Mouse (Mus musculus) cortical plate, adult 2 months (tissue): ENCODE measurements around the gene Fam214b. TPM values are rescaled to one million over a fixed set of nuclear protein-coding genes. Genes with fewer than 3 reads are reported as not detected.
A peak's percentile ranks its signal among the peaks of the same experiment; 100 is the strongest.

Experiments
- H3K27ac ChIP-seq: fragments of 200-500 bp; 2 replicates; pipeline ENCODE4 v1.5.1; 2012; ENCODE audit warnings: low read length, control low read depth, inconsistent platforms; ENCODE audit not compliant: insufficient read depth
- H3K4me1 ChIP-seq: fragments of 200-500 bp; 2 replicates; pipeline ENCODE4 v1.6.1; 2011; ENCODE audit warnings: low read length; ENCODE audit not compliant: control insufficient read depth, insufficient read depth
- H3K4me3 ChIP-seq: fragments of 200-500 bp; 2 replicates; pipeline ENCODE4 v1.5.1; 2011; ENCODE audit warnings: mild to moderate bottlenecking, low read length, control low read depth; ENCODE audit not compliant: insufficient read depth
- CTCF ChIP-seq: fragments of 200-500 bp; IDR thresholded peaks from 2 replicates; pipeline ENCODE4 v1.5.1; 2011; ENCODE audit warnings: mild to moderate bottlenecking, control low read depth, low read length; ENCODE audit not compliant: insufficient read depth; ENCODE audit errors: extremely low read depth
- POLR2A ChIP-seq: fragments of 200-500 bp; IDR thresholded peaks from 2 replicates; pipeline ENCODE4 v1.6.1; 2011; ENCODE audit warnings: mild to moderate bottlenecking, low read length, control low read depth; ENCODE audit not compliant: insufficient read depth; ENCODE audit errors: extremely low read depth
- polyA plus RNA-seq: library from polyadenylated mRNA; depleted of rRNA; stranded (reverse); fragments of >200 nt; gene quantifications from 2 replicates; pipeline ENCODE4 v1.2.3, GENCODE M21; 2012

The Fam214b gene
- polyA plus RNA-seq, 1 experiment: 28.5 TPM

- no peak within 1 kb of the TSS for H3K27ac ChIP-seq
- TF ChIP-seq CTCF (no peak), POLR2A (peak; percentile 72)
- no peaks in the 10 kb centered on the region; the same call in 1 of the 2 replicates for H3K4me1 ChIP-seq
- H3K4me3 ChIP-seq: peak within 1 kb of the TSS; percentile 43
These were observed 13.0 kb upstream of the Fam214b start, which contains the start of gene Unc13b for GRCm38 (mm10) chr4:43058753-43059654. Gene Unc13b (plus strand): TSS chr4:43058953.

DNA sequence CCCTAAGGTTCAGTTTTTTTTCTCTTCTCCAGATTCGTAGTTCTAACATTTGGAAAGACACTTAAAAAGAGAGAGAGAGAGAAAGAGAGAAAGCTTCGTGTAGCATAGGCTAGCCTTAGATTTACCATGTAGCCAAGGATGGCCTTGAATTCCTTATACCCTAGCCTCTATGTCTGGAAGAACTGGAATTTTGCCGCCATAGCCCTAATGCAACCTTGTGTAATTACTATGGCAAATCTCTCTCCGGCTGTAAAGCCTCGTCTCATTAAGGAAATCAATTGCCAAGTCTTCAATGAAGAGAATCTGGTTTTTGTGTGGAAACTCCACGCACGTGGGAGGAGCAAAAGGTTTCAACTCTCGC, 12.4 kb upstream of the Fam214b start:
- Histone ChIP-seq H3K27ac (no peak overlapping the region), H3K4me3 (peak overlapping the region; percentile 43), H3K4me1 (no peaks in the 10 kb centered on the region; the same call in 1 of the 2 replicates)
- TF ChIP-seq POLR2A: no peak
- no peak for TF ChIP-seq CTCF

GRCm38 (mm10) chr4:43057654-43058053, 11.6 kb upstream of the Fam214b start:
- Histone ChIP-seq H3K4me1 (no peaks in the 10 kb centered on the region; the same call in 1 of the 2 replicates), H3K27ac (no peak overlapping the region), H3K4me3 (no peak overlapping the region)
- TF ChIP-seq CTCF: no peak
- no peak for TF ChIP-seq POLR2A

GRCm38 (mm10) chr4:43052627-43053026, 6.6 kb upstream of the Fam214b start:
- TF ChIP-seq CTCF (peak; percentile 38; the same call in 1 of the 2 replicates), POLR2A (no peak)
- no peak overlapping the region for H3K27ac ChIP-seq
- no peaks in the 10 kb centered on the region for H3K4me1 ChIP-seq
- H3K4me3 ChIP-seq: no peak overlapping the region

GRCm38 (mm10) chr4:43047231-43047630, 1.2 kb upstream of the Fam214b start:
- Histone ChIP-seq H3K4me1 (peaks cover 5% of the 10 kb centered on the region; the same call in 1 of the 2 replicates), H3K4me3 (no peak overlapping the region), H3K27ac (no peak overlapping the region)
- peak; percentile 78 for TF ChIP-seq CTCF
- no peak for TF ChIP-seq POLR2A

- TF ChIP-seq POLR2A (no peak), CTCF (no peak)
- Histone ChIP-seq H3K27ac (no peak overlapping the region), H3K4me1 (peaks cover 5% of the 10 kb centered on the region; the same call in 1 of the 2 replicates), H3K4me3 (no peak overlapping the region; the same call in 1 of the 2 replicates)
These were observed 587 bp upstream of the Fam214b start for GRCm38 (mm10) chr4:43046607-43047006.

GRCm38 (mm10) chr4:43045285-43045658, 748 bp downstream of the Fam214b start:
- no peak for TF ChIP-seq POLR2A
- TF ChIP-seq CTCF: no peak
- H3K4me3 ChIP-seq: peak overlapping the region; percentile 62
- no peak overlapping the region for H3K27ac ChIP-seq
- H3K4me1 ChIP-seq: peaks cover 5% of the 10 kb centered on the region; the same call in 1 of the 2 replicates

GRCm38 (mm10) chr4:43044673-43045072, 1.3 kb downstream of the Fam214b start:
- Histone ChIP-seq H3K4me3 (peak overlapping the region; percentile 62; the same call in 1 of the 2 replicates), H3K4me1 (peaks cover 5% of the 10 kb centered on the region; the same call in 1 of the 2 replicates), H3K27ac (peak overlapping the region; percentile 71)
- no peak for TF ChIP-seq CTCF
- no peak for TF ChIP-seq POLR2A

DNA sequence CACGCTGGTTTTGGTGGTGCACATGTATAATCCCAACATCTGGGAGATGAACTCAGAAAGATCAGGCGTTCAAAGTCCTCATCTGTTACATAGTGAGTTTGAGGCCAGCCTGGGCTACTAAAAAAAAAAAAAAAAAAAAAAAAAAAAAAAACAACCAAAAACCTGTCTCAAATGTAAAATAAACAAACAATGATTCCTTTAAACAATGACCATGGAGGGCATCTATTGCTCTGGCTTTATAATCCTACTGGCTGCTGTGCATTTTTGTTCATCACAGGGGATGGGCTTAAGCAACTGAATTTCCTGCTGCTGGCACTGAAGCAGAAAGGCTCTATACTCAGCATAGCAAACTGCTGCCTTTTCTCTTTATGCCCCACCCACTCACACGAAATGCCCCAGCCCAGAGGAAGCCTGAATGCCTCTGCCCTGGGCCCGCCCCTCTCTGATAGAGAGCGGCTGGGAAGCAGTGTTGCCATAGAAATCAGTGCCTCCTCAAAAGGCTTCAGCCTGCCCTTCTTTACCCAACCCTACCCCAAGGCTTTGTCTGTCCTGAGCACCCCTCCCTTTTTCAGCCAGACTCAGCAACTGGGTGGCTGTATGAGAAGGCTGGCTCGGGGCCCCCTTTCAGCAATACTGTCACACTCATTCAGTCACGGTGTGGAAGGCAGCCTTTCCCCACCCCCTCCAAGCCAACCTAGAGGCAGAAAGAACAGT, 2.2 kb downstream of the Fam214b start:
- TF ChIP-seq CTCF (no peak), POLR2A (no peak)
- Histone ChIP-seq H3K4me3 (no peak overlapping the region; the same call in 1 of the 2 replicates), H3K27ac (peak overlapping the region; percentile 71), H3K4me1 (peaks cover 5% of the 10 kb centered on the region; the same call in 1 of the 2 replicates)
